Mouse (Mus musculus) megakaryocyte, embryonic 14.5 days (primary cell): ENCODE data around the gene Gm43302.
"Not testable (repeated sequence)": the region's sequence is repeated elsewhere in the genome, so short reads cannot be mapped to it uniquely, and the experiment has no call there.

ENCODE experiments used
- FLI1 ChIP-seq: IDR thresholded peaks from 2 replicates; pipeline ENCODE4 v1.6.1; 2012; ENCODE audit warnings: low read length, inconsistent platforms, mixed read lengths
- GATA1 ChIP-seq: IDR thresholded peaks from 3 replicates; pipeline ENCODE4 v1.6.1; 2012; ENCODE audit warnings: mixed read lengths, low read length, inconsistent platforms, borderline replicate concordance

- not testable (repeated sequence) for TF ChIP-seq GATA1, FLI1
Measured at GRCm38 (mm10) chr5:105309148-105309547, 15.7 kb upstream of the Gm43302 start.
